Comparison of ENCODE assay signal across 8 mouse cellular contexts in the genomic region with DNA sequence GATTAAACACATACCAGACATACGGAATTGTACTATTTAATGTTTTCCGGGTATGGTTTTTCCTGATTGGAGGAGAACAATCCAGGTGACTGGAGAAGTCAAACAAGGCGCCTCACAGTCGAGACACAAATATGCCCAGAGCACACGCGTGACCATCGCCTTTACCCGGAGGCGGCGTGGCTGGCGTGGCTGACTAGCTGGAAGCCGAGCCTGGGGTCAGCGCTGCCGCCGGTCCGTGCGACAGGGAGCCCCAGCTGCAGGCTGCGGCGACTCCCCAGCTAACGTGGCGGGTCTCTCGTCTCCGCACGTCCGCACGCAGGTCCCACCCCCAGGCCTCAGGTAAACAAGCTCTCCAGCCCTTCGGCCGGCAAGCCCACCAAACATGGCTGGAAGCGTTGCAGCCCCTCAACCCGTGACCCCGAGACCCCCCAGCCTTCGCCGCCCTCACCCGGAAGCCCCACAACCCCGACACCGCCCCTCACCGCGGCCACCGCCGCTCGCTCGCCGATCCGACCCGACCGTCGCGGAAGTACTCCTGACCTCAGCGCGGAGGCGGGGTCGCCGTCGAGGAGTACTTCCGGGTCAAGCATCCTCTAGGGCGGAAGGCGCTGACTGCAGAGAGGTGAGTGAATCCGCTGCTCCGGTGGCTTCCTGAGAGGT. TPM values are rescaled to one million over a fixed set of nuclear protein-coding genes. Genes with fewer than 3 reads are reported as not detected.
DNase-seq lines count a peak whose midpoint lies in the region; ATAC-seq lines count a peak whose summit lies in the region.

A gene (minus strand): TSS at position 527 of the 660 bp plus-strand sequence.
A gene (plus strand): TSS at position 574 of the 660 bp plus-strand sequence.

- H3K9me3 ChIP-seq in megakaryocyte, embryonic 14.5 days = no peaks in the 10 kb centered on the region

- H3K36me3 ChIP-seq in megakaryocyte, embryonic 14.5 days (replicated peaks; ENCODE audit: low read length) = peaks cover 47% of the 10 kb centered on the region

- H3K4me1 ChIP-seq in megakaryocyte, embryonic 14.5 days = peaks cover 49% of the 10 kb centered on the region

- peak; percentile 95 for DNase-seq in ZHBTc4 (ENCODE audit: low read depth, low spot score)
- DNase-seq in gastrocnemius, adult 8-10 months (ENCODE audit: low spot score in 2 of 2) = peak; percentile 82
- DNase-seq in hindlimb bud, embryonic 11.5 days (ENCODE audit: extremely low spot score, low read depth, low spot score) = peak; percentile 62
- peak; percentile 78 to 83 for DNase-seq in left cerebral cortex, adult 8-10 months (ENCODE audit: low spot score in 2 of 2)
- DNase-seq in right cerebral cortex, postnatal 10 days (ENCODE audit: low spot score in 2 of 2) = peak; percentile 94 to 96
- peak; percentile 92 for DNase-seq in urinary bladder, postnatal 25 days (ENCODE audit: low spot score)

- peak within 1 kb of the TSS; percentile 99 for H3K4me3 ChIP-seq in megakaryocyte, embryonic 14.5 days (replicated peaks)

- peak; percentile 92 for ATAC-seq in common myeloid progenitor, adult 5-6 weeks (replicated peaks; ENCODE audit: low read depth, poor library complexity, severe bottlenecking)

- no peaks in the 10 kb centered on the region for H3K27me3 ChIP-seq in megakaryocyte, embryonic 14.5 days (replicated peaks)

RNA-seq across cellular contexts. Expression of the first gene that starts in this region (rescaled TPM):
- 32.2 and 43.7 TPM in 2 replicates for total RNA-seq in common myeloid progenitor, adult 5-6 weeks (2017)
- 10 to 100 TPM; 46.4 to 56.4 (median 54.1) TPM for total RNA-seq in gastrocnemius, adult 8-10 months (2022)
- total RNA-seq in left cerebral cortex, adult 8-10 months (2022) = 10 to 100 TPM; 28.1 to 31.9 (median 30.5) TPM
- 3.1 TPM in 1 of 2 replicates, not detected in the other for polyA plus RNA-seq in megakaryocyte, embryonic 14.5 days (2012; ENCODE audit: insufficient read depth, low replicate concordance)

RNA-seq across cellular contexts. Expression of the second gene that starts in this region (rescaled TPM):
- total RNA-seq in common myeloid progenitor, adult 5-6 weeks (2017) = 22.5 and 27.5 TPM in 2 replicates
- 10 to 100 TPM in 1 of 4 experiments, 1 to 10 TPM in 3; 6.1 to 11.0 (median 8.3) TPM for total RNA-seq in gastrocnemius, adult 8-10 months (2022)
- 10 to 100 TPM; 19.9 to 22.1 (median 20.1) TPM for total RNA-seq in left cerebral cortex, adult 8-10 months (2022)
- polyA plus RNA-seq in megakaryocyte, embryonic 14.5 days (2012; ENCODE audit: insufficient read depth, low replicate concordance) = 0.83 TPM in 1 of 2 replicates, not detected in the other

Comparison
In these comparisons a context has a peak if more than half of its experiments do, and no peak if none do; other contexts are left out.
1. Peak in every context shown above with its lines: DNase-seq, ATAC-seq and H3K4me3 ChIP-seq.